Mouse (Mus musculus) induced T-regulatory cell, adult 2 months (primary cell): ENCODE measurements around the gene Adamts4.

Source experiments
- DNase-seq: peaks from one replicate; pipeline ENCODE4 v3.0.0-alpha.2; 2012; ENCODE audit warnings: low read depth

Gene Adamts4

DNA sequence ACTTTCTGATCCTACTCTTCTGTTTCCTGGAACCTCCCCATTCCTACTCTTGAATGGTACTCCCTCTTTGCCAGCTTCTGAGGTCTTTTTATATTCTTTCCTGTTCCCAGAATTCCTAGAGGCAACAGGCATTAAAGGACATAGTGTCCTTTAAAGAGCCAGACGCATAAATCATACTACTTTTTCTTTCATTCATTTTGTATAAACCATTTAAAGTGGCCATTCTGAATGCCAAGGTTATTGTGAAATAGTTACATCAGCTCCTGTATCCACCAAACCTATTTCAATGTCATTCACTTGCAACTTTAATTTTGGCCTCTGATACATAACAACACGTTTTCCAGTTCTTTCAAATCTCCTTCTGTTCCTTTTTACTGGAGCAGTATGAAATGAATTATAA lies 59.1 kb downstream of the Adamts4 start:
- DNase-seq, result no peak
